ENCODE assay signal across 20 mouse cellular contexts in the genomic region with DNA sequence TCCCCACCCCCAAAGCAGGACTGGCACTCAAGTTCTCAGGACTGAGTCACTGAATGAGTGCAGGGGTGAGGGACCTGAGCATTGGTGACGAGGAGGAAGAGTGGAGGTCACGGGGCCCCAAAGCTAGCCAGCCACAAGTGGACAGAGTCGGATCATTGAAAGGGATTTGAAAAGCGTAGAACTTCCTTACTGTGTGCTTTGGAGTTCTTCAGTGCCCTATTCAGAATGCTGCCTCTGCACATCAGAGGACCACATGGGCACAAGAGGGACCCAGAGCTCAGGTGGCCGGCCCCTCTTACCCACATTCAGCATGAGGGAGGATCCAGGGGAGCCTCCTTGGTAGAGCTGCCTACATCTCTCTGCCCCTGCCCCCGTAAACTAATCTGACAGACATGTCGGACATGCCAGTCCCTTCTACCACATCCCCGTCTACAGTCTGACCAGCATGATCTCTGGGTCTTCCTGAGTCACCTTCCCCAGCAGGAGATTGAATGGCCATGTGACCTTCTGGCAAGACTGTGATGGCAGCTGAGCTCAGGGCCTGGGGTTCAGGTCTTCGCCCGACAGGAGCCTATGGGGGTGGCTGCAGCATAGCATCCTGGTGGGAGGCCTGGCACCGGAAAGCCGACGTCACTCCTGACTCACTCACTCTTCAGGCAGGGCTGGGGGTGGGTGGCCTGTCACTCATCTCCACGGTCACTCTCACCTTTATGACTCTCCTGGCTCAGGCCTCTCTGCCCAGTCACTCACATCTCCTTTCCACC. TPM values are rescaled to one million over a fixed set of nuclear protein-coding genes. Genes with fewer than 3 reads are reported as not detected.
DNase-seq lines count a peak whose midpoint lies in the region; ATAC-seq lines count a peak whose summit lies in the region.
"Had no signal": no experiment of that assay in that cellular context is flagged by ENCODE, and none has a peak within 500 bp of the region (broad histone marks: within the 10 kb centered on the region; RNA-seq: fewer than 3 reads in every experiment).

No protein-coding gene starts in this region.

- 0 out of 2 replicates have a peak, but pooled peaks cover 4% of the 10 kb centered on the region for H3K36me3 ChIP-seq in heart, embryonic 10.5 days
- no peaks in the 10 kb centered on the region for H3K36me3 ChIP-seq in midbrain, embryonic 11.5 days (ENCODE audit: control insufficient read depth, insufficient read depth, low read length)
- H3K36me3 ChIP-seq: neural tube, embryonic 15.5 days had no signal

- DNase-seq in heart, embryonic 10.5 days (ENCODE audit: low spot score): no peak
- DNase-seq in heart, adult 11 months: no peak
- DNase-seq in B cell, adult 2 months: peak; percentile 71 to 73
- peak; percentile 73 for DNase-seq in T-cell, adult 2 months (ENCODE audit: low spot score)
- peak; percentile 68 to 79 for DNase-seq in thymus, adult 18-20 months
- DNase-seq in frontal cortex, adult 2 months (ENCODE audit: extremely low spot score in 1 of 2, low spot score in 1 of 2): no peak
- DNase-seq in midbrain, embryonic 11.5 days (ENCODE audit: low spot score, missing footprints): no peak
- no peak for DNase-seq in frontal cortex, postnatal 25 days (ENCODE audit: low spot score in 2 of 2)
- DNase-seq: adrenal gland, postnatal 25 days; cerebellum, postnatal 25 days; heart, adult 2 months; heart, postnatal 10 days; layer of hippocampus, adult 9-11 months had no signal

- H3K27ac ChIP-seq in heart, embryonic 10.5 days: peak overlapping the region; percentile 42; the same call in 1 of the 2 replicates
- no peak overlapping the region for H3K27ac ChIP-seq in midbrain, embryonic 11.5 days (ENCODE audit: low read depth, low read length)
- H3K27ac ChIP-seq: heart, adult 2 months; hindbrain, postnatal 0 days; neural tube, embryonic 15.5 days had no signal

- H3K27me3 ChIP-seq in heart, embryonic 10.5 days (ENCODE audit: insufficient read depth, poor library complexity, severe bottlenecking): peaks cover 41% of the 10 kb centered on the region
- H3K27me3 ChIP-seq in midbrain, embryonic 11.5 days (ENCODE audit: control insufficient read depth, insufficient read depth, low read length): peaks cover 24% of the 10 kb centered on the region

- 70% methylated on average over 14 of the region's 14 CpGs for WGBS in heart, embryonic 10.5 days
- WGBS in midbrain, embryonic 11.5 days: 83% methylated on average over 14 of the region's 14 CpGs

- no peaks in the 10 kb centered on the region for H3K9me3 ChIP-seq in heart, embryonic 10.5 days
- no peaks in the 10 kb centered on the region for H3K9me3 ChIP-seq in midbrain, embryonic 11.5 days (ENCODE audit: control insufficient read depth, low read length)
- H3K9me3 ChIP-seq: neural tube, embryonic 15.5 days had no signal

- ATAC-seq in midbrain, embryonic 11.5 days (ENCODE audit: low FRiP score): no peak
- ATAC-seq: hindbrain, postnatal 0 days; midbrain, embryonic 16.5 days had no signal

- 0 out of 2 replicates have a peak overlapping the region, but pooled peaks have one; percentile 3 for H3K4me3 ChIP-seq in heart, embryonic 10.5 days
- H3K4me3 ChIP-seq in midbrain, embryonic 11.5 days (ENCODE audit: low read depth, low read length): no peak overlapping the region
- H3K4me3 ChIP-seq: heart, adult 2 months; neural tube, embryonic 15.5 days had no signal

- H3K4me2 ChIP-seq in midbrain, embryonic 11.5 days: no peak overlapping the region
- H3K4me2 ChIP-seq: neural tube, embryonic 15.5 days had no signal

- H3K9ac ChIP-seq in midbrain, embryonic 11.5 days (ENCODE audit: low read length): no peak overlapping the region
- H3K9ac ChIP-seq: neural tube, embryonic 15.5 days had no signal

- peaks cover 78% of the 10 kb centered on the region for H3K4me1 ChIP-seq in heart, embryonic 10.5 days
- H3K4me1 ChIP-seq in midbrain, embryonic 11.5 days (ENCODE audit: control insufficient read depth, insufficient read depth, low read length): peaks cover 5% of the 10 kb centered on the region

RNA-seq across cellular contexts. Expression of a gene that starts 3.0 kb away (rescaled TPM):
- 14.1 and 15.7 TPM in 2 replicates for polyA plus RNA-seq in heart, embryonic 10.5 days (2016; fragmentation: Nextera tagmentation; extraction: Ambion mirVana)
- polyA plus RNA-seq in frontal cortex, adult 2 months (2012; rRNA removed): 0.80 and 1.3 TPM in 2 replicates
- polyA plus RNA-seq in midbrain, embryonic 11.5 days (2014; fragmentation: Nextera tagmentation; extraction: Ambion mirVana): 3.4 and 4.4 TPM in 2 replicates

RNA-seq across cellular contexts. Expression of a gene that starts 5.5 kb away (rescaled TPM):
- 0.08 TPM in 1 of 2 replicates, not detected in the other for polyA plus RNA-seq in heart, embryonic 10.5 days (2016; fragmentation: Nextera tagmentation; extraction: Ambion mirVana)
- polyA plus RNA-seq in frontal cortex, adult 2 months (2012; rRNA removed): not detected in 2 replicates
- not detected in 2 replicates for polyA plus RNA-seq in midbrain, embryonic 11.5 days (2014; fragmentation: Nextera tagmentation; extraction: Ambion mirVana)
- polyA plus RNA-seq: heart, adult 2 months; hindbrain, postnatal 0 days; kidney, embryonic 14.5 days; liver, adult 2 months; lung, embryonic 16.5 days; midbrain, embryonic 16.5 days; neural tube, embryonic 15.5 days; stomach, embryonic 14.5 days had no signal

RNA-seq across cellular contexts. Expression of a gene that starts 30.0 kb away (rescaled TPM):
- polyA plus RNA-seq in heart, embryonic 10.5 days (2016; fragmentation: Nextera tagmentation; extraction: Ambion mirVana): 9.2 and 10.1 TPM in 2 replicates
- 0.28 and 0.29 TPM in 2 replicates for polyA plus RNA-seq in frontal cortex, adult 2 months (2012; rRNA removed)
- 2.8 and 2.9 TPM in 2 replicates for polyA plus RNA-seq in midbrain, embryonic 11.5 days (2014; fragmentation: Nextera tagmentation; extraction: Ambion mirVana)

Comparison
In these comparisons a context has a peak if more than half of its experiments do, and no peak if none do; other contexts are left out.
1. DNase-seq: peak in B cell, adult 2 months (2 of 2), T-cell, adult 2 months (single experiment) and thymus, adult 18-20 months (2 of 2); none in heart, embryonic 10.5 days (single experiment), heart, adult 11 months (single experiment), frontal cortex, adult 2 months (0 of 2), midbrain, embryonic 11.5 days (single experiment) and frontal cortex, postnatal 25 days (0 of 2).